Mouse (Mus musculus) bone marrow macrophage, adult 2 months (primary cell): Measurements from ENCODE around the gene Aldh1l1.

Experiments used
- CTCF ChIP-seq: IDR thresholded peaks from 2 replicates; pipeline ENCODE4 v1.5.1; 2012; ENCODE audit warnings: low read depth, mild to moderate bottlenecking, low read length, moderate library complexity
- POLR2A ChIP-seq: IDR thresholded peaks from 2 replicates; pipeline ENCODE4 v1.6.1; 2012; ENCODE audit warnings: mild to moderate bottlenecking, low read depth, low read length, borderline replicate concordance

DNA sequence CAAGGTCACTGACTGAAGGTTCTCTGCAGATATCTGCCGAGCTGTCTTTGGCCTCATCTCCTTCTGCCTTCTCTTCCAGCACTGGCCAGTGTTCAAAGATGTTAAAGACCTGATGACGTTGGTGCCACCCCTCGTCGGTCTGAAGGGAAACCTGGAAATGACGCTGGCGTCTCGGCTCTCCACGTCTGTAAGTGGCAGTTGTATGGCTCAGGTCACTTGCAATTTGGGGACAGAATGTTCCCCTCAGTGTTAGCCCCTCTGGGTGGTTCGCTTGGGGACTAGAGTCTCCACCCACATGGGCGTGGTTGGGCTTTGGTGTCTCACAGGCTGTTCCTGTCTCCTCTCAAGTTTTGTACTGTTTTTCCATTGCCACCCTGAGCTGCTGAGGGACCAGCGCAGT lies 138.5 kb downstream of the Aldh1l1 start:
- TF ChIP-seq CTCF (no peak), POLR2A (no peak)
